Mouse (Mus musculus) lung, postnatal 36 days (tissue): Measurements from ENCODE around the gene Lrrc4b.

ENCODE experiments used
- DNase-seq: peaks from one replicate; pipeline ENCODE4 v3.0.0; 2022; ENCODE audit warnings: mixed read lengths

The Lrrc4b gene

GRCm38 (mm10) chr7:44437933-44438332 lies 9.1 kb downstream of the Lrrc4b start:
- DNase-seq = no peak

- DNase-seq = no peak
Measured at GRCm38 (mm10) chr7:44439696-44440095, 10.9 kb downstream of the Lrrc4b start.

- DNase-seq = no peak
Measured at GRCm38 (mm10) chr7:44440479-44440878, 11.7 kb downstream of the Lrrc4b start.

GRCm38 (mm10) chr7:44441180-44441579 lies 12.4 kb downstream of the Lrrc4b start:
- DNase-seq = no peak

GRCm38 (mm10) chr7:44441648-44442109 lies 12.9 kb downstream of the Lrrc4b start:
- DNase-seq = no peak

- no peak for DNase-seq
Measured at GRCm38 (mm10) chr7:44442407-44442821, 13.6 kb downstream of the Lrrc4b start.

GRCm38 (mm10) chr7:44443268-44444173 lies 14.7 kb downstream of the Lrrc4b start:
- DNase-seq = no peak

- no peak for DNase-seq
Measured at GRCm38 (mm10) chr7:44444886-44445527, 16.2 kb downstream of the Lrrc4b start.

- no peak for DNase-seq
Measured at GRCm38 (mm10) chr7:44445528-44445923, 16.7 kb downstream of the Lrrc4b start.

- no peak for DNase-seq
Measured at GRCm38 (mm10) chr7:44446070-44446855, 17.4 kb downstream of the Lrrc4b start.

GRCm38 (mm10) chr7:44453256-44453655 lies 24.4 kb downstream of the Lrrc4b start:
- DNase-seq = no peak

- DNase-seq = no peak
Measured at GRCm38 (mm10) chr7:44456302-44456701, 27.5 kb downstream of the Lrrc4b start.

- no peak for DNase-seq
Measured at GRCm38 (mm10) chr7:44460067-44460466, 31.2 kb downstream of the Lrrc4b start.

GRCm38 (mm10) chr7:44460767-44461502 lies 32.1 kb downstream of the Lrrc4b start:
- no peak for DNase-seq

- DNase-seq = no peak
Measured at GRCm38 (mm10) chr7:44461503-44462217, 32.8 kb downstream of the Lrrc4b start.

GRCm38 (mm10) chr7:44462218-44463055 lies 33.6 kb downstream of the Lrrc4b start:
- DNase-seq = no peak

- DNase-seq = no peak
Measured at GRCm38 (mm10) chr7:44463056-44463425, 34.2 kb downstream of the Lrrc4b start.

GRCm38 (mm10) chr7:44463556-44464225 lies 34.9 kb downstream of the Lrrc4b start:
- no peak for DNase-seq

- DNase-seq = no peak
Measured at GRCm38 (mm10) chr7:44464511-44464910, 35.7 kb downstream of the Lrrc4b start.

- no peak for DNase-seq
Measured at GRCm38 (mm10) chr7:44465111-44465510, 36.3 kb downstream of the Lrrc4b start, which contains the start of gene Aspdh. Gene Aspdh (plus strand): TSS chr7:44465391.
